Mouse (Mus musculus) left cerebral cortex, adult 11 months (tissue): ENCODE measurements around the gene Selenoo.

Source experiments
- DNase-seq: peaks from one replicate; pipeline ENCODE4 v3.0.0; 2022; ENCODE audit warnings: low spot score

The Selenoo gene

GRCm38 (mm10) chr15:89149271-89150040 is 60.6 kb downstream of the Selenoo start, which contains the start of gene Mapk11:
Gene Mapk11 (minus strand): TSS chr15:89149628.
- no peak for DNase-seq
